Mouse (Mus musculus): Measurements from ENCODE around the gene Gm10799. TPM values are rescaled to one million over a fixed set of nuclear protein-coding genes. Genes with fewer than 3 reads are reported as not detected.
"Not testable (repeated sequence)": the region's sequence is repeated elsewhere in the genome, so short reads cannot be mapped to it uniquely, and the experiment has no call there.

The Gm10799 gene
- total RNA-seq (2022) = not detected

DNA sequence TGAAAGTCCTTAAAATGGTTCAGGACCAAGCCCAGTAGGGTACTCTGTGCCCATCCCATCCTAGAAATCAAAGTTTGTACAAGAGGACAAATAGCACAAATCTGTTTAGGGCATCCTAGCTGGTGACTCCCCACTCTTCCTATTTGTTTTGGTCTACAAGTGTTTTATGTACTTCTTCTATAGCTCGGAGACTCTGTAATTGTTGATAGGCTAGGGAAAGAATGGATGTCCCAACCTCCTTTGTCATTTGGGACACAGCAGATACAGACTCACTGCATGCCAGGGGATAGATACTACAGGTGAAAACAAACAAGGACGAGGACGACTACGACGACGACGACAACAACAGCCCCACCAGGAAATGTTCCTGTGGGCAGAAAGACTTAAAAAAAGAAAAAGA, at the start of gene Gm10799:
Gene Gm10799 (minus strand): TSS at position 101 of the 400 bp plus-strand sequence.
- not testable (repeated sequence) for DNase-seq

DNA sequence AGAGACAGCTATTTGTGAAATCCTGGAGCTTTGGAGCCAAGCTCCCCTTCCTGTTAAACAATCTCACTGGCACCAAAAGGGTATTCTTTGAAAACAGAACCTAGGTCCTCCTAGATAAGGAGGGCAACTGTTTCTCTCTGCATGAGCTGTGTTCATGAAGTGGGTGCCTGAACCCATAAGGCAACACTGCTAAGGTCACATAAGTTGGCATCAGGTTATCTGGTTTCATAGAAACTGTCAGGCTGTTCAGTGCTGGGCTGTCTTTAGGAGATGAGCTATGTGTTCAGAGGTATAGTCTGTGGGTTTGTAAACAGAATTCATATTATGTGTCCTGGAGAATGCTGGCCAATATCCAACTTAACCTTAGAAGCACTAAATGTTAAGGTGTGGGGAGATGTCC, 48.8 kb upstream of the Gm10799 start:
- DNase-seq = not testable (repeated sequence)

DNA sequence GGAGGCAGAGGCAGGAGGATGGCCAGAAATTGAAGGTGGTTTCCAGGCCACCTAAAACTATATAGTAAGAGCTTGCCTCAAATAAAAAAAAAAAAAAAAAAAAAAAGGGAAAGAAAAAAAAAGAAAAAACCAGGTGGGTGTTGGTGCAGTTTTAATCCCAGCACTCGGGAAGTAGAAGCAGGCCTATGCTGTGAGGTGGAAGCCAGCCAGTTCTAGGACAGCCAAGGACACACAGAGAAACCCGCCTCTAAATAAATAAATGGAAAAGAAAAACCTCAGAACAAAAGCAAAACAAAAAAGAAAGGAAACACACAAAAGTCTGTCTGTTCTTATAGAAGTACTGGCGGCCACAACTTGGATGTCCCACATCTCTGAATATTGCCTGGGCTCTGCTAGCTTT, 46.5 kb upstream of the Gm10799 start:
- DNase-seq = no peak

DNA sequence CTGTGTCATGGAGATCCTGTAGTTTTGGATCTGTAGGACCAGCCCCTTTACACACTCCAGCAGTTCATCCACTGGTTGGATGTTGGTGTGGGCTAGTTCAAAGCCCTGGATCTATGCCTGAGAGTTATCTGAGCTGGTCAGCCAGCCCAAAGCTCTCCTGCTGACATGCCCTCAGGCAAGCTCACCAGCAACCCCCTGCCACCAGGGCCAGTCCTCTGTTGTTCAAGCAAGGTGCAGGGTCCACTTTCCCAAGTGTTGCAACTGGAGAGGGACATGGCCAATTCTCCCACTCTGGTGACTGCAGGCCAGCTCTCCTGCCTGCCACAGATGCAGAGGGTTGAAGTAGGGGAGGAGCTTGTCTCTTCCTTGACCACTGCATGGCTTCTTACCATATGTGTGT, 45.2 kb upstream of the Gm10799 start:
- DNase-seq = not testable (repeated sequence)

DNA sequence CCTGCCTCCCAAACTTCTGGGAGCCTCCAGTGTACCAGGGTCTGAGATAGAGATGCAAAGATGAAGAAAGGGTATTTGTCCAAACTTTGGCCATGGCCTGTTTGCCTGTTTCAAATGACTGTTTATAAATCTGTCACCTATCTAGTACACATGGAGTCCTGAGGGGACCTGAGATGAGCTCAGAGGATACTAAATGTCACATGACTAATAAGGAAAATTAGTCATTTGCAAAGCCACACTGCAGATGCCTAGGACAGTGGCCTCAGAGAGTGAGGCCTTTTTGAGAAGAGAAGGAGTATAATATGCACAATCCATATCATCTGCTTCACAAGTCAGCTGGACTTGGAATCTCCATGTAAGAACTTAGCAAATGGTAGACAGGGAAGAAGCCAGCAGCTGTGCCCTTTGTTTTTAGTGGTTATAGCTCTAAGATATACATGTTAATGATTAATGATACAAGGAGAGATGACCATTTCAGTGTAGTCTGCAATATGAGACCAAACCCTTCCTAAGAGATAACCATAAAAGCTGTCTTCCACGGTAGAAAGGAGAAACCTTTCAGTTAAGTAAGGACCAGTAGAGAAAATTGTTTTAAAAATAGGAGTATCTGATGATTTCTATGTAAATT, 42.9 kb upstream of the Gm10799 start:
- not testable (repeated sequence) for DNase-seq

DNA sequence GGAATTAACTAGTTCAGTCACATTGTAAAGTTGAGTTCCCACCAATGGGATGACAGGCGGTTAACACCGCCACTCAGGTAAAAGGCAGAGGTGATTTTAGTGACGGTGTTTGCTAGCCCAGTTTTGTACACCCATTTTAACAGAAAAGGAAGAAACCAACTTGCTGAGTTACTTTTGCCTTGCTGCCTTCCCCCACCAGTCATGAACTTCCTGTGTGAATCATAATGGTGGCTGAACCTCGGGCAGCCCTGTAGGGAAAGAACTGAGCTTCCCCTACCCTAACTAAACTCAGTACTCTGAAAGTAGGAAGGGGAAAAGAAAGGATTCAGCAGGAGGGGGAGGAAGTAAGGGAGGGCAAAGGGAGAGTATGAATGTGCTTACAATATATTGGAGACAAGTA, 41.7 kb upstream of the Gm10799 start:
- no peak for DNase-seq

DNA sequence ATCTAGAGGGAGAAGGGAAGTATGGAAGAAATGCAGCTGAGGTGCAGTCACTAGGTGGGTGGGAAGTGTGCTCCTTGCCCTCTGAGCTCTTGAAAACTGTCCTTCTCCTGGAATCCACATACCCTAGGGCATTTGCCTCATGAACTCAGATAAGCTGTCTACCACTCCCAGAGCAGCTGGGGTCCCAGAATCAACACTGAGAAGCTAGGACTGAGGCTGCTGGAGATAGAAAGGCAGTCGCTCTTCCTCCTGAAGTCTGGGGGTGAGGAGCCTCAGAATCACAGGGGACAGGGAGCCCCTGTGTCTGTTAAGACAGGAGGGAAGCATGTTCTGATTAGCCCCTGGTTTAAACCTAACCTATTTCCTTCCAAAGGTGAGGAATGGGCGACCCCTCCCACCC, 41.2 kb upstream of the Gm10799 start:
- DNase-seq = no peak

DNA sequence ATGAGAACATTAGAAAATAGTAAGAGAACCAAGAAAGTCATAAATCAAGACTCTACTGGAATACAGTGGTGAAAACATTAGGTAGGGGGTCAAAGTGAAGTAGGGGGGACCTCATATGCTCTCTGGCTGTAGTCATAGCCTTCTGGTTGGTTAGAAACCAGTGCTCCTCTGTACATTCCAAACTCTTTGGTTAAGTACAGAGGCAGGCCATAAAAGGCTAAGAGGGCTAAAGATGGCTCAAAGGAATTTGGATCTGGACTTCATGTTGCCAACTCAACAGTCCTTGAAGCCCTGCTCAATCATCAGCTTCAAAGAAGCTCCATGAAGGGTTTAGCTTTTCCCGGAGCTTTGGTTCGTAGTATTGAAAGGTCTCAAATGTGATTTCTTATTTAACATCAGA, 40.7 kb upstream of the Gm10799 start:
- not testable (repeated sequence) for DNase-seq

DNA sequence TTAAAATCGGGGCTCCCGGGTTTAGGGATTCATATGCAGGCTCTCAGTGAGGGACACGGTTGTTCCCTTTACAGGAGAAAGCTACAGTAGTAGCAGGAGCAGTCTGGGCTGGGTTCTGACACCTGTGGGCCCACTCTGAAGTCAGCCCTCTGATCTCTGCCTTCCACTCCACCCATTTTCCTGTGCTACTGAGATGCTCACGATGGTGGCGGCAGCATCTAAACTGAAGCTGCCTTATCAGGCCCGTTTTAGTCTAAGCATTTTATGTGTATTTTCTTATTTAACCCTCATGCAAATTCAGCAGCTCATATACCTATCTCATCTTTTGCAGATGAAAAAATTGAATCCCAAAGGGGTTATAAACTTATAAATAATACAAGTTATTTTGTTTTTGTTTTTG, 36.5 kb upstream of the Gm10799 start:
- DNase-seq = no peak

DNA sequence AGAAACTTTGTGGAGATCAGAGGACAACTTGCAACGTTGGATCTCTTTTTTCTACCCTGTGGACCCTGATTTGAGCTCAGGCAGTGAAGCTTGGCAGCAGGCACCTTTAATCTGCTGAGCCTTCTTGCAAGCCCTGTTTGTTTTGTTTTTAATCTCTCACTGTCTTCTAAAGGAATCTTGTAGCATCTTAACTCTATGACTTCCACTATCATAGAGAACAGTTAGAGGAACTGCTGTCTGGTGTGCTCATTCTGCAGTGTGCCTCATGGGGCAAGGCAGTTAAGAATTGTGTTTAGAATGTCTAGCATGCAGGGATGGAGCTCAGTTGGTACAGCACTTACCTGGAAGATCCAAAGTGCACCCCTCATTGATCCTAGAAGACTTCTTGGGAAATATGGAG, 31.6 kb upstream of the Gm10799 start:
- no peak for DNase-seq

DNA sequence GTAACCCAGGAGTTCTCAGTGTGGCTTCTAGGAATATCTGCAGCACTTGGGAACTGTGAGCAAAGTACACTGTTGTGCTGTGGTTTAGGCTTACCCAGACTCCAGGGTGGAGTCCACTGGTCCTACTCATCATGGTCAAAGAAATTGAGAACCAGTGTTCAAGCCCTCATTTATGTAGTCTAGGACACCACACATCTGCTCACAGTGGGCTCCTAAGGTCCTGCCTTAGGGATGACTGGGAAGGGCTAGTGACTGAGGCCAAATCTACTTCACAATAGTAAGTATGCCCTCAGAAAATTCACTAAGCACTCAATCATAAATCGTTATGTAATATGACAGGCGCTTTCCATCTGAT, 30.9 kb upstream of the Gm10799 start:
- no peak for DNase-seq

DNA sequence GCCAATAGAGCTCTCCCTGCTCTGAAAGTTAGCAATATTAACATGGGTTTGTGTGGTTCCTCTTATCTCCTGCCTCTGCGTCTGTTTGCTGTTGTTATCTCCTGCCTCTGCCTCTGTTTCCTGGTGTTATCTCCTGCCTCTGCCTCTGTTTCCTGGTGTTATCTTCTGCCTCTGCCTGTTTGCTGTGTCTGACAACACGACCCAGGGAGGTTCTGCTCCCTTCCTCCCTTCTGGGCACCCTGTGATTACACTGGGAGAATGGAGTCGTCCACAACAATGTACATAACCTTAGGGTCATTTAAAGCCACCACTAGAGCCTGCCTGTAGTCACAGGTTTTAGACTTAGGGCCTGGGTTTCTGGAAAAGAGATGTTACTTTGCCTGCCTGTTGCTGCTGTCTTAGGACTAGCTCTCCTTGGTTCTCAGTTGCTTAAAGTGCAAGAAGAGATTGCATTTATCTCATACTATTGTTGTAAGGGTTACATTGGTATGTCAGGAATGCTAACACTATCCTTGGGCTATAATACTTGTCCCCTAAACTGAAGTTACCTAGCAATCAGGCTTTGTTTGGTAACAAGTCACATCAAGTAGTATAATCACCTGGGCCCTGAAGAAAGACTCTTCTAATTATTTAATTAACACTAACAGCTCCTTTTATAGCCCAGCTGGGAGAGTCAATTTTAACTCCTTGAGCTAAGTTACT, 30.3 kb upstream of the Gm10799 start:
- DNase-seq = no peak

DNA sequence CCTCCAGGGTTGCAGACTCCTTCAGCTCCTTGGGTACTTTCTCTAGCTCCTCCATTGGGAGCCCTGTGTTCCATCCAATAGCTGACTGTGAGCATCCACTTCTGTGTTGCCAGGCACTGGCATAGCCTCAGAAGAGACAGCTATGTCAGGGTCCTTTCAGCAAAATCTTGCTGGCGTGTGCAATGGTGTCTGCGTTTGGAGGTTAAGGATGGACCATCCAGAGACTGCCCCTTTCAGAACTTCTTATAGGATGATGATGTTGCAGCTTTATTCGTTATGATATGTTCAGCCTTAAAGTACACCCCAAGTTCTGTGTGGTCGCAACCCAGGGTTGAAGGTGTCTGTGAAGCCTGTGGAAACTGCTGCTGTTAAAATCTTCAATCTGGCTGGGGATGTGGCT, 29.0 kb upstream of the Gm10799 start:
- DNase-seq = not testable (repeated sequence)

DNA sequence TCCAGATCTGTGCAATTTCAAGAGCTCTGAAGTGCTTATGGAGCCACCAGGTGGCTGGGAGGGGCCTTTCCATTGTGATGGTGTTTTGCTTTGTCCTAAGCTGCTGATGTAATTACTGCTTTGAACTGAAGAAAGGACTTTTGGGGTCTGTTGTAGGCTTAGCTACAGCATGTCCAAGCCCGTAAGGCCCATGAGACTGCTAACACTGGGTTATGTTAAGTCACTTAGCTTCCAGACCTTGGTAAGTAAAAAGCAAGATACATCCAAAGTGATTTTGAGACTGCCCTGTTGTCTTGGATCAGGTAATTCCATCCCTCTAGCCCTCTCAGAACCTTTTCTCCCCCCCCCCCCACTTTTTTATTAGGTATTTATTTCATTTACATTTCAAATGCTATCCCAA, 28.4 kb upstream of the Gm10799 start:
- not testable (repeated sequence) for DNase-seq

DNA sequence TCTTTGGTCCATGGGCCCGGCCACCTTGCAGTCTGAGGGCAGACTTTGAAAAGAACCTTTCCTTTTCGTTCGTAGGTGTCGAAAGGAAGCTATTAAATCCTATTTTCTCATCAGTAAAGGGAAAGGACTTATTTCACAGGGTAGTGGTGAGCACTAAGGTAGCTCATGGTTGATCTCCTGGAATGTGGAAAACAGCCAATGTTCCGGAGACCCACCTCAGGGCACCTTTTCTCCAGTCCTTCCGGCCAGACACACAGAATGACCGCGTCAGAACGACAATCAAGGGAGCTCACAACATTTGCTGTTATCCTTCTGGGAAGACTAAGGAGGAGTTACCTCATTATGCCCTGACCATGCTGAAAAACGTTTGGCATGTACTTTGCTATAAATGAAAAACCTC, 27.9 kb upstream of the Gm10799 start:
- no peak for DNase-seq

DNA sequence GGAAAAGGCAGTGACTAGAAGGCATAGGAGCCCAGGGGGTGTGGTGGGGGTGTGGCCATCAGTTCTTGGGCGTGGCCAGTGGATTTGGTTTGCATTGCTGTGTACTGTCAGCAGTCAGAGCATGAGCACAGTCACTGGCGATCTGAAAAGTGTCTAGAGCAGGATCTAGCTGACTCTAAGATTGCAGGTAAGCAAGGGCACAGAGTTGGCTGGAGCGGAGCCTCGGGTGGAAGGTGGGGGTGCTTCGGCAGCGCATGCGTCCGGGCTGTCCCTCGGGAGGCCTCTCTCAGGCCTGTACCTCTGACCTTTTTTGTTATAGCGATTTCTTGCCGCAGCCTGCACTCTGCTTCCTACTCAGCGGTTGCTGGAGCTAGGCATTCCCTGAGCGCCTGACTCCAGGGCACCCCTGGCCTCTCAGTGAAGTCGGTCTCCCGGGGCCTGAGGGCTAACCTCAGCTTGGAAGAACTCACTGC, 27.4 kb upstream of the Gm10799 start, which contains the start of gene Cd59a:
Gene Cd59a (plus strand): TSS at position 61 of the 473 bp plus-strand sequence.
- DNase-seq = peak; percentile 87

DNA sequence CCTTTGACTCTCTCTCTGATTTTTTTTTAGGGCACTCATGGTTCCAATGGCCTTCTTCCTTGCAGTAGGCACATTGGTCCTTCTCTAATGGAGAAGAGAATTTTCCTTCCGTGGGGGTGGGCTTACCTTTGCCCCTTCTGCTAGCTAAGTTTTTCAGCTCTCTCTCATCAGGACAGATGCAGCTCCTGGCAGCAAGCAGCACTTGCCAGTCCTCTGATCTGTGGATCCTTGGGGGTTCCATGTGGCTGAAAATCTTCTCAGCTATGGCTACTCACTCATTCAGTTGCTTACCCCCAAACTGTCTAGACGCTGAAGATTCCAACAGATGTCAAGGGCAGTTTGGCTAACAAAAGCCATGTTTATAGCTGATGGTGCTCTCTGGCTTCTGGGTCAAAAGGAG, 25.0 kb upstream of the Gm10799 start:
- no peak for DNase-seq

DNA sequence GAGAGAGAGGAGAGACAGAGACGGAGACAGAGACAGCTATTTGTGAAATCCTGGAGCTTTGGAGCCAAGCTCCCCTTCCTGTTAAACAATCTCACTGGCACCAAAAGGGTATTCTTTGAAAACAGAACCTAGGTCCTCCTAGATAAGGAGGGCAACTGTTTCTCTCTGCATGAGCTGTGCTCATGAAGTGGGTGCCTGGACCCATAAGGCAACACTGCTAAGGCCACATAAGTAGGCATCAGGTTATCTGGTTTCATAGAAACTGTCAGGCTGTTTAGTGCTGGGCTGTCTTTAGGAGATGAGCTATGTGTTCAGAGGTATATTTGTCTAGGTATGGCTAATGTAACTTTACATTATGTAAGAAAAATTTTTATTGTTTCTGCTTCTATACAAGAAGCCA, 19.2 kb upstream of the Gm10799 start:
- not testable (repeated sequence) for DNase-seq

DNA sequence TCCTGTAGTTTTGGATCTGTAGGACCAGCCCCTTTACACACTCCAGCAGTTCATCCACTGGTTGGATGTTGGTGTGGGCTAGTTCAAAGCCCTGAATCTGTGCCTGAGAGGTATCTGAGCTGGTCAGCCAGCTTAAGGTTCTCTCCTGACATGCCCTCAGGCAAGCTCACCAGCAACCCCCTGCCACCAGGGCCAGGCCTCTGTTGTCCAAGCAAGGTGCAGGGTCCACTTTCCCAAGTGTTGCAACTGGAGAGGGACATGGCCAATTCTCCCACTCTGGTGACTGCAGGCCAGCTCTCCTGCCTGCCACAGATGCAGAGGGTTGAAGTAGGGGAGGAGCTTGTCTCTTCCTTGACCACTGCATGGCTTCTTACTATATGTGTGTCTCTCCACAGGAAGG, 15.7 kb upstream of the Gm10799 start:
- DNase-seq = not testable (repeated sequence)

DNA sequence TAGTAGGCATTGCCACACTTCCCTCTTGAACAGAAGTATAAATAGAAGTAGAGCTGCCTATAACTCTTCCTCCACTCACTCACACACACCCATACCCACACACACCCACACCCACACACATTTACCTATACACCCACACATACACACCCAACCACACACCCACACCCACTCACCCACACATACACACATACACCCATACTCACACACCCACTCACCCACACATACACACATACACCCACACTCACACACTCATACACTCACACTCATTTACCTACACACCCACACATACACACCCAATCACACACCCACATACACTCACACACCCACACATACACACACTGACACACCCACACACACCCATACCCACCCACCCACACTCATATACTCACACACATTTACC, 14.1 kb upstream of the Gm10799 start:
- DNase-seq = no peak

DNA sequence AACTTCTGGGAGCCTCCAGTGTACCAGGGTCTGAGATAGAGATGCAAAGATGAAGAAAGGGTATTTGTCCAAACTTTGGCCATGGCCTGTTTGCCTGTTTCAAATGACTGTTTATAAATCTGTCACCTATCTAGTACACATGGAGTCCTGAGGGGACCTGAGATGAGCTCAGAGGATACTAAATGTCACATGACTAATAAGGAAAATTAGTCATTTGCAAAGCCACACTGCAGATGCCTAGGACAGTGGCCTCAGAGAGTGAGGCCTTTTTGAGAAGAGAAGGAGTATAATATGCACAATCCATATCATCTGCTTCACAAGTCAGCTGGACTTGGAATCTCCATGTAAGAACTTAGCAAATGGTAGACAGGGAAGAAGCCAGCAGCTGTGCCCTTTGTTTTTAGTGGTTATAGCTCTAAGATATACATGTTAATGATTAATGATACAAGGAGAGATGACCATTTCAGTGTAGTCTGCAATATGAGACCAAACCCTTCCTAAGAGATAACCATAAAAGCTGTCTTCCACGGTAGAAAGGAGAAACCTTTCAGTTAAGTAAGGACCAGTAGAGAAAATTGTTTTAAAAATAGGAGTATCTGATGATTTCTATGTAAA, 13.2 kb upstream of the Gm10799 start:
- not testable (repeated sequence) for DNase-seq

DNA sequence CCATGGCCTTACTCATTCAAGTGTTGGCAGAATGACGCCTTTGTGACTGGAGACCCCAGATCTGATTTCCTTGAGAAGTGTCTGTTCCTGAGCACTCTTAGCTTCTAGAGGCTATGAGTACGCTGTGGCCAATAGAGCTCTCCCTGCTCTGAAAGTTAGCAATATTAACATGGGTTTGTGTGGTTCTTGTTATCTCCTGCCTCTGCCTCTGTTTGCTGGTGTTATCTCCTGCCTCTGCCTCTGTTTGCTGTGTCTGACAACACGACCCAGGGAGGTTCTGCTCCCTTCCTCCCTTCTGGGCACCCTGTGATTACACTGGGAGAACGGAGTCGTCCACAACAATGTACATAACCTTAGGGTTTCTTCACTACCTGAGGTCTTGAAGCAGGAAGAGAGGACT, 9.9 kb upstream of the Gm10799 start:
- DNase-seq = not testable (repeated sequence)

DNA sequence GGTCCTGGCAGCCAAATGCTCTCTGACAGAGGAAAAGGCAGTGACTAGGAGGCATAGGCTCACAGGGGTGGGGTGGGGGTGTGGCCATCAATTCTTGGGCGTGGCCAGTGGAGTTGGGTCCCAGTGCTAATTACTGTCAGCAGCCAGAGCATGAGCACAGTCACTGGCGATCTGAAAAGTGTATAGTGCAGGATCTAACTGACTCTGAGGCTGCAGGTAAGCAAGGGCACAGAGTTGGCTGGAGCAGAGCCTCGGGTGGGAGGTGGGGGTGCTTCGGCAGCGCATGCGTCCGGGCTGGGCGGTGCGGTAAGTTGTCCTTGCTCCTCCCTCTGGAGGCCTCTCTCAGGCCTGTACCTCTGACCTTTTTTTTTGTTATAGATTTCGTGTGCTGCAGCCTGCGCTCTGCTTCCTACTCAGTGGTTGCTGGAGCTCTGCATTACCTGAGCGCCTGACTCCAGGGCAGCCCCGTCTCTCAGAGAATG, 1.4 kb upstream of the Gm10799 start, which contains the start of gene Cd59b:
Gene Cd59b (plus strand): TSS at position 146 of the 482 bp plus-strand sequence.
- peak; percentile 44 for DNase-seq

DNA sequence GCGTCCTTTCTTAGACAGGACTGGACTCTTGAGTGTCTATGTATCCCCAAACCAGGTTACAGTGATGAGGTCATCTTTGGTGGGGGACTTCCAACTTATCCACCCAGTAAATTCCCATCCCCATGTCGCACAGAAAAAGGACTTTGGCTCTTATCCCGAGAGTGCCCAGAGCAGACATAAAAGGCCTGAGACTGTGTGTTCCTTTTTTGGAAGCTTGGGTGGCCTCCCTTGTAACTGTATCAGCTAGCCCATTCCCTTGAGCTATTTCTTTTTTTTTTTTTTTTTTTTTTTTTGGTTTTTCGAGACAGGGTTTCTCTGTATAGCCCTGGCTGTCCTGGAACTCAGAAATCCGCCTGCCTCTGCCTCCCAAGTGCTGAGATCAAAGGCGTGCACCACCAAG, 2.8 kb downstream of the Gm10799 start, which contains the start of gene Gm10912:
Gene Gm10912 (plus strand): TSS at position 301 of the 400 bp plus-strand sequence.
- DNase-seq = not testable (repeated sequence)

All from adrenal gland, adult 8-10 months (tissue).